Mouse (Mus musculus): ENCODE data around the gene Spata21.
"Not testable (repeated sequence)": the region's sequence is repeated elsewhere in the genome, so short reads cannot be mapped to it uniquely, and the experiment has no call there.

The Spata21 gene

DNA sequence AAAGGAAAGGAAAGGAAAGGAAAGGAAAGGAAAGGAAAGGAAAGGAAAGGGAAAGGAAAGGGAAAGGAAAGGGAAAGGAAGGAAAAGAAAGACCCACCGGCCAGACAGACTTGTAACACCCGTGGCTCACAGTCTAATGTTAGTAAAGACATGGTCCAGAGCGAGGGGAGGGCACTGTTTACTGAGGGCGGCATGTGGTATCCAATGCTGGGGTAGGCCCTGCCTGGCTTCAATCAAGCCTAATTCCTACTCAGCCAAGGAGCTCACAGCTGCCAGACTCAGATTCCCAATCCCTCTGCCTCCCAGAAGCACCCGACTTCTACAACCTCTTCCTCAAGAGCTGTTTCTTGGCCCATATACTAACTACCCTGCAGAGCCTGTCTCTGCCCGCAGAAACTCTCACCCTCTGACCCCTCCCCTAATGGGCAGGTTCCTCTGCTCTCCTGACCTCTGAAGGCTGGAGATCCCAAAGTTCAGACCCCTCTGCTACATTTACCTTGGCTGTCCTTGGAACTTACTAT, 41.1 kb downstream of the Spata21 start:
- in situ Hi-C loops (cut with MboI; ENCODE audit: low sequenced_read_pairs): no loop called here

DNA sequence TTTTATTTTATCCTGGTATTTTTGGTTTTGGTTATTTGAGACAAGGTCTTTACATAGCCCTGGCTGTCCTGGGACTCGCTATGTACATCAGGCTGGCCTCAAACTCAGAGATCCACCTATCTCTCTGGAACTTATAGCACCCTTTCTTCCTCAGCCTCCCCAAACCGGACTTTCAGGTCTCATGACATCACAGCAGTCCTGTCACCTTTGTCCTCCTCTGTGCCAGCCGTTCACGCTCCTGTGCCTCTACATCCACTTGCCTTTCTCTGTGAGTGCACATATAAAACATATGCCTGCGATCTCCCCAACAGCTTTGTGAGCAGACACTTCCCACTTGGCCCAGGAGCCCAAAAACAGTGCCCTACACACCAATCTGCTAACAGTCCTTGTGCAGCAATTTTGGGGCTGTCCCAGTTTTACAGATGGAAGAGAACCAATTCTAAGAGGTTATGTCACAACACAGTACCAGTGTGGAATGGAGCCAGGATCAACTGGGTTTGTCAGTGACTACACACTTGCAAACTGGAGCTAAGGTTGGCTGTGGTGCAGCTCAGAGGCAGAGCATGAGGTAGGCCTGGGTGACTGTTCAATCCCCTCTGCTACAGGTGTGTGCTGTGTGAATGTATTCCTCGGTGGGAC, 42.7 kb downstream of the Spata21 start:
- in situ Hi-C loops (cut with MboI; ENCODE audit: low sequenced_read_pairs): no loop called here

DNA sequence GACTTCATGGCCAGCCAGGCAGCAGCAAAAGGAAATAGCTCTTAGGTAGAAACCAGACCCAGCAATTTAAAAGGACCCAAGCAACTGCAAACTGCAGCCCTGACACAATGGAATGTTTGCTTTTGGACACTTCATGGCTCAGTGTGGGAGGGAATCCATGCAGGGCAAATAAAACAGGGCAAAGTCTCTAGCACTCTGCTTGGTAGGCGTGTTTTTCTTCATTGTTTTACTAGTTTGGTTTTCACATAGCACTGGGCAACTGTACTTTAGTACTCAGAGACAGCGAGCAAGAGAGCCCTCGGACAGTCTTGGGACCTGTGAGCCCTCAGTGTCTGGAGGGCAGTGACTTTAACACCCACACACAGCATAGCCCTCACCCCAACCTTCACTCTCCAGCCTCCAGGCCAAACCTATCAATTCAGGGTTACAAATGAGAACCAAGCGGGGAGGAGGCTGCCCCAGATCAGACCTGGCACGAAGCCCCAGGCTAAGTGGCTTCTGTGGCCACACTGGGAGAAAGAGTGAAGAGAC, 43.5 kb downstream of the Spata21 start:
- in situ Hi-C loops (cut with MboI; ENCODE audit: low sequenced_read_pairs): no loop called here

DNA sequence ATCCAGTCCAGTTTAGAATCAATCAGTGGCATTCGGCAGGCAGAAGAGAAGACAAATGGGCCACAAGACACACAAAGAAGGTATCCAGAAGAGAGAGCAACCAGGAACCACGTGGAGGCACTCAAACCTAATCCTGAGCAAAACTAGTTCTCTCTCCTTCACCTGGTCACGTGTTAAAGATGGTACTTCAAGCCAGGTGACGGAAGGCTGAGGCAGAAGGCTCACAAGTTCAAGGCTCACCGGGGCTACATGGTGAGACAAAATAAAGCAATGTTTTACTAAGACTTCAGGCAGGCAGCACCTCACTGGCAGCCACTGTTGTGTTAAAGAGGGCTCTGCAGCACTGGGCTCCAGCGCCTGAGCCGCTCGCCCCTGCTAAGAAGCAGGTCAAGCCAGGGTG, 44.1 kb downstream of the Spata21 start:
- in situ Hi-C loops (cut with MboI; ENCODE audit: low sequenced_read_pairs): no loop called here

DNA sequence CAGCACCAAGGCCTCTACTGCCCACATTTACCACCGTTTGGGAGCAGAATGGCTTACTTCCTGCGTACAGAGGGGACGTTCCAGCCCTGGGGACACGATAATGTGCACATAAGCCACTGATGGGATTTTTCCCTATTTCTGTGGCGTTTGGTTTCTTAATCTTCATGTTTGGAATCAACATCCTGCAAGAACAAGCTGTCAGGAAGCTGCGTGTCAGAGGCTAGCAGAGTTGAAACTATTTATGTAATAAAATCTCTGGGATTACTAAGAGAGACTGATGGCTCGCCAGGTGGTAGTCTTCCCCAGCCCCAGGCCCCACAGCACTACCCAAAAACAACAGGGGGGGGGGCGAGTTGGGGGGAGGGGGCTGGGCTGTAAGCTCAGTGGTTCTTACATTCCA, 45.1 kb downstream of the Spata21 start:
- in situ Hi-C loops (cut with MboI; ENCODE audit: low sequenced_read_pairs): no loop called here

DNA sequence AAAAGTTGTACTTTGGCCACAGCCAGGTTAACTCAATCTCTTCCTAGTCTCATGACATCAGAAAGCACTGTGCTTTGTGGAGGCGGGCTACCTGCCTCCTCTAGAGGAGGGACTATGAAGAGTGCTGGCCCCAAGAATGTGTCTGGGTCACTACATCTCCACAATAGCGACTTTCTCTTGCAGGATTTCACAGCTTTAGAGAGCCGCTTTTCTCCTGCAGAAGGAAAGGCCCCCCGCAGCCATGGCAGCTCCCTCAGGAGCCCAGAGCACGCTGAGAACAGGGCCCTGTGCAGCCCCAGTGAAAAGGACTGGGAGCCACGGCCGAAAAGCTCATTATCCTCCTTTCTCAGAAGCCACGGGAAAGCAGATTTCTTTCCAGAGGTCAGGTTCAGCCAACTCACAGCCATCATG, 45.9 kb downstream of the Spata21 start:
- in situ Hi-C loops (cut with MboI; ENCODE audit: low sequenced_read_pairs): no loop called here

DNA sequence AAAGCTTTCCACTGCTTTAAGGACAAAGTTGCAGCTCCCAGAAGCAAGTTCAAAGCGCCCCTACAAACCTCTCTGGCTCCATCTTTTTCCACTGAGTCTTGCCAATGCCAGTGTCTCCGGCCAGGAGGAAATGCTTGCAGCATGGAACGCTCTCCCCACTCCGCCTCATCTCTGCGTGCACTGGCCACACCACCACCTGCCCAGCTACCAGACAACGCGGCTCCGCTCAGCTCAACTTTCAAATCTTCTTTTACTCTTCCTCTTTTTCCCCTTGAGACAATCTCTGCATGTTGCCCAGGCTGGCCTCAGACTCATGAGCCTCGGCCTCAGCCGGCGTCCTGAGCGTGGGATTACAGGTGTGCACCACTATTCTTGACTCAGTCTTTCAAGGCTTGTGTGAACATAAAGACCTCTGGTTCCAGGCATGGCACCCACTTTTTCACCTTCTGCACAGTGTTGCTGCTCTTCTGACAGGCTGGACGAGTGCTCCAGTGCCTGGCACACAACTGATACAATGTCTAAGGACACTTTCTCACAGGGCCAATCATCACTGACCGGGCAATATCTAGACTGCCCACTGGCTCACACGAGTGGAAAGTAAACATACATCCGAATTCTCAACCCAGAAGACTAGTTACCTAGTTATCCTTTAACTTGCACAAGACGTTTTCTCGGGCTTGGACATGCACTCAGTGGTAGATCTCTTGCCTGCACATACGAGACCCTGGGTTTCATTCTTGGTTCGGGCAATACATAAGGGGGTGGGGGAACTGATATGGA, 46.8 kb downstream of the Spata21 start:
- in situ Hi-C loops (cut with MboI; ENCODE audit: low sequenced_read_pairs): no loop called here

DNA sequence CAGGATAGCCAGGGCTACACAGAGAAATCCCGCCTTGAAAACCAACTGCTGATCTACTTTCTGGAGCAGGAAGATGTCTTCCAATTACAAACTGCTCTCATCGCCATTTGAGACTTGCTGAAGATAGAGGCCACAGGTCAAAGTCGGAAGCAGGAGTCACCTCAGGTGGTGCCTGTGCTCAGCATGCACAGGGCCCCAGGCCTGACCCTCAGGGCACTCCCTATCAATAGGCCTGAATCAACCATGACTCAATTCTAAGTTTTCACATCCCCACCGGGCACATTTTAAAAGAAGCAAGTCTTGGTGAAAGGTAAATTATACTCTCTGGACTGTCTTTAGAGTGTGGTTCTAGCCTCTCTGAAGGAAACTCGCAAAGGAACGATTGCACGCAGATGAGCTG, 48.0 kb downstream of the Spata21 start:
- in situ Hi-C loops (cut with MboI; ENCODE audit: low sequenced_read_pairs): no loop called here

DNA sequence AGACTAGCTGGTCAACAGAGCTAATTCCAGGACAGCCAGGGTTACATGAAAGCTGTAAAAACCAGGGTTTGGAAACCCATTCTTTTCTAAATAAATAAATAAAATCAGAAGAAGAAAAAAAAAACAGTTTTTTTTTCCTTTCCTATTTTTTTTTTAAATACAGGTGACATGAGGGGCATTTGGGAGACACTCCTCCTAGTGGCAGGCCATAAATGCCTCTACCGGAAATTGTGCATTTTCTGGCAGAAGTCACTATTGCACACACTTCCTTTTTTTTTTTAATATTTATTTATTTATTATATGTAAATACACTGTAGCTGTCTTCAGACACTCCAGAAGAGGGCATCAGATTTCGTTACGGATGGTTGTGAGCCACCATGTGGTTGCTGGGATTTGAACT, 49.6 kb downstream of the Spata21 start:
- in situ Hi-C loops (cut with MboI; ENCODE audit: low sequenced_read_pairs): not testable (repeated sequence)

DNA sequence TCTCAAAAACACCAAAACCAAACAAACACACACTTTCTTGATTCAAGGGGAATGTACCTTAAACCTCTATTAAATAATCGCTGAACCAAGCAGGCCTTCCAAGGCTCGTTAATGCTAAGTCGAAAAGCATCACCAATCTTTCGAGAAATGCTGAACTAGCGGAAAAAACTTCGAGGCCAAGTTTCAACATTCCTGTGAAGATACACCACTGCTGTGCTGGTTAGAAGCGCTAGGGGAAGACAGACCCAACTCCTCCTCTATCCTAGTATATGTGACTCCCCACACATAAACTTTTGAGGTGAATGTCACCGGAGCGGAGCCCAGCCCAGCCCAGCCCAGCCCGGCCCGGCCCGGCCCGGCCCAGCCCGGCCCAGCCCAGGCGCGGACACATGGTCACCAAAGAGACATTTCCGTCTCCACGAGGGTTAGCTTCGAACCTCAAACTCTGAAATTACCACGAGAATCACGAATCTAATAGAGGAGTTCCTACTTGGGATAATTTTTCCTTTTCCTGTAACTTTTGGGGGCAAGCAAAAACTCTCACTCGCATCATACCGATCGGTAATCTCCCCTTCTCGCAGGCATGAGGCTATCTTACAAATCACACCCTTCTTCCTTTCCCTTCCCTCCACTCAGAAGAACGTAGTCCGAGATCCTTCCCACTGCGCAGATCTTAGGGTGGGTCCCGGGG, 50.4 kb downstream of the Spata21 start:
- in situ Hi-C loops (cut with MboI; ENCODE audit: low sequenced_read_pairs): no loop called here

DNA sequence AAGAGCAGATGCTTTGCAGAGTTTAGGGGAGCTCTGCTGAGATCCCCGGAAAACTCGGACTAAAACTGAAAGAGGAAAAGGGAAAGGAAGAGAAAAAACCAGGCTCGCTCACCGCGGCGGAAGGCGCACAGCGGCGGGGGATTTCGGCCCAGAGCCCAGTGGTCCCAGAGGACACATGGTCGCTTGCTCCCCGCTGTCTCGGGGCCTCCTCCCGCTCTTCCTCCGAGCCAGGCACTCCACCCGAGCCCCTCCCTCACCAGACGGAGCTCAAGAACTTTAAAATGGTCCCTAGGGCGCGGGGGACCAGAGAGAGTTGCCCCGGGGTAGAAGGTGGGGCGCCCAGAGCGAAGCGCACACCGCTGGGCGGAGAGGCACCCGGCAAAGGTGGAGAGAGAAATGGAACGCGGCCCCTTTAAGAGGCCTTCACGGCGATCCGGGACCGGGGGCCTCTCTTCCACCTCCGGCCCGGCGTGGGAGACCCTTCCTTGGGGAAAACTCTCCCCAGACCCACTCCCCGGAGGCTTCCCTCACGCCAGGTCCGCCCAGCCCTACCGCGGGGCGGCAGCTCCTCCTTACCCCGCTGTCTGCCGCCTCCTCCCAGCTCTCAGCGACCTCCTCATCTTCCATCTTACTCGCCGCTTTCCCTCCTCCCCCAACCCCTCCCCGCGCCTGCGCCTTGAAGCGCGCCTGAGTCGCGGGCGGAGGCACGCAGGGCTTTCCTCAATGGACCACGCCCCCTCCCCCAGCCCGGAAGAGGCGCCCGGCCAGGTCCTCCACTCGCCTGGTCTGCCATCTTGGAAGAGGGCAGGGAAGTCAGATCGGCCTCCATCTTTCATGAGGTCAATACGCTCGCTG, 51.2 kb downstream of the Spata21 start, which contains the start of gene Szrd1:
TSS of gene Szrd1 (minus strand) at position 660 of the 855 bp plus-strand sequence.
- in situ Hi-C loops (cut with MboI; ENCODE audit: low sequenced_read_pairs): no loop called here

DNA sequence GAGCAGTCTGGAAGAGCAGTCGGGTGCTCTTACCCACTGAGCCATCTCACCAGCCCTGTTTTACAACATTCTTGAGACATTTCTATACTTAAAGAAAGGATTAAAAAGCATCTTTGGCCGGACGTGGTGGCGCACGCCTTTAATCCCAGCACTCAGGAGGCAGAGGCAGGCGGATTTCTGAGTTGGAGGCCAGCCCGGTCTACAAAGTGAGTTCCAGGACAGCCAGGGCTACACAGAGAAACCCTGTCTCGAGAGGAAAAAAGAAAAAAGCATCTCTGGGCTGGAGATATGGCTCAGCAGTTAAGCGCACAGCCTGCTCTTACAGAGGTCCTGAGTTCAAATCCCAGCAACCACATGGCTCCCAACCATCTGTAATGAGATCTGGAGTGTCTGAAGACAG, 52.2 kb downstream of the Spata21 start:
- in situ Hi-C loops (cut with MboI; ENCODE audit: low sequenced_read_pairs): loop anchor here (10.0 kb wide), 1 partner anchor 74 kb away; the partner anchor contains the start of gene Rsg1

DNA sequence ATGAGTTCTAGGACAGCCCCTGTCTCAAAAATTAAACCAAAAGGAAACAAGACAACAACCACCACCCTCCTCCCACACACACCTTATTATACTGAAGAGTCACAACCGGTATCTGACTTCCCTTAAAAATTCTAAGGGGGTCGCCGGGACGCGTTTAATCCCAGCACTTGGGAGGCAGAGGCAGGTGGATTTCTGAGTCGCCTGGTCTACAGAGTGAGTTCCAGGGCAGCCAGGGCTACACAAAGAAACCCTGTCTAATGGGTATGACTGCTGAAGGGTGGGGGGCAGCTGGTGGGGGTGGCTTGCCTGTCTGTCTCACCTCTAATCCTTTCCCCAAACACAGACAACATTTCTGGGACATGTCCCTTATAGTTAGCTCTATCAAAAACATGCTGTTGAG, 52.8 kb downstream of the Spata21 start:
- in situ Hi-C loops (cut with MboI; ENCODE audit: low sequenced_read_pairs): loop anchor here (10.0 kb wide), 1 partner anchor 74 kb away; the partner anchor contains the start of gene Rsg1

DNA sequence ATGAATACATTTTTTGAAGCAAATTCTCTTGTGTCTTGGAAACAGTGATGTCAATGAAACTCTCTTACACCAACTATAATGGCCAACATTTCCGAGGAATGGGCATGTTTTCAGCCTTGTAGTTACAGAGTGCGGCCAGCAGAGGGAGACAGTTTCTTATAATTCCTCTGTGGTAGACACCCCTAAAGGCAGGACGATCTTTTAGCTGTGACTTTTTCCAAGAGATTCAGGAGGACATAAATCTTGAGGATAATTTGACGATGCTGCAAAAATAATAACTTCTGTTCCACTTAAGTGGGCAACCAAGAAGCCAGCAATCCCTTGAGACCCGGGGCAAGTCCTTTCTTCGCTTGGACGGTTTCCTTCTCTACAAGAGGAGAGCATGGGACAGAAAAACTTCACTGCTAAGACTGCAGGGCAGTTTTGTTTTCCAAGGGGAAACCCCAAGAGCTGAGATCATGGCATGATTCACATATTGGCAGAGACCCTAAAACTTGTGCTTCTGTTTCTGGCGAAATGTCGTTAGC, 54.2 kb downstream of the Spata21 start:
- in situ Hi-C loops (cut with MboI; ENCODE audit: low sequenced_read_pairs): loop anchor here (10.0 kb wide), 1 partner anchor 72 kb away; the partner anchor contains the start of gene Rsg1

DNA sequence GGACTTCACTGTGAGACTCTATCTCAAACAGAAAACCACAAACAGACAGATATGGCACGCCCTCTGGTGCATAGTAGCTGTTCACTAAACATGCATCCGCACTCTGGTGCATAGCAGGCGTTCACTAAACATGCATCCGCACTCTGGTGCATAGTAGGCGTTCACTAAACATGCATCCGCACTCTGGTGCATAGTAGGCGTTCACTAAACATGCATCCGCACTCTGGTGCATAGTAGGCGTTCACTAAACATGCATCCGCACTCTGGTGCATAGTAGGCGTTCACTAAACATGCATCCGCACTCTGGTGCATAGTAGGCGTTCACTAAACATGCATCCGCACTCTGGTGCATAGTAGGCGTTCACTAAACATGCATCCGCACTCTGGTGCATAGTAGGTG, 57.0 kb downstream of the Spata21 start:
- in situ Hi-C loops (cut with MboI; ENCODE audit: low sequenced_read_pairs): loop anchor here (10.0 kb wide), 1 partner anchor 70 kb away; the partner anchor contains the start of gene Rsg1

DNA sequence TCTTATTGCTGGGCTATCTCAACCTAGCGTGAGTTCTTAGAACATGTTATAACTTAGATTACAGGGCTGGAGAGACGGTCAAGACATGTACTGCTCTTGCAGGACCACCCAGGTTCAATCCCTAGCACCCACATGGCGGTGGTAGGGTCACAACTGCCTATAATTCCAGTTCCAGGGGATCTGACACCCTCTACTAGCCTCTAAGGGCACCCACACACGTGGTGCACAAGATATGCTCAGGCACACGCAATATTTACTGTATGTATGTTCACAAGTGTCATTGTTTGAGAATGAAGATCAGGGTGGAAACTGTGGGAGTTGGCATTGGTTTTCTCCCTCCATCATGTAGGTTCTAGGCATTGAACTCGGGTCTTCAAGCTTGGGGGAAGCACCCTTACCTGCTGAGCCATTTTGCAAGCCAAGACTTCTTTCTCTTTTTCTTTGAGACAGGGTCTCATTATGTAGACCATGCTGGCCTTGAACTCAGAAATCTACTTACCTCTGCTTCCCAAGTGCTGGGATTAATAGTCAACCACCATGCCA, 58.4 kb downstream of the Spata21 start:
- in situ Hi-C loops (cut with MboI; ENCODE audit: low sequenced_read_pairs): loop anchor here (10.0 kb wide), 1 partner anchor 68 kb away; the partner anchor contains the start of gene Rsg1

DNA sequence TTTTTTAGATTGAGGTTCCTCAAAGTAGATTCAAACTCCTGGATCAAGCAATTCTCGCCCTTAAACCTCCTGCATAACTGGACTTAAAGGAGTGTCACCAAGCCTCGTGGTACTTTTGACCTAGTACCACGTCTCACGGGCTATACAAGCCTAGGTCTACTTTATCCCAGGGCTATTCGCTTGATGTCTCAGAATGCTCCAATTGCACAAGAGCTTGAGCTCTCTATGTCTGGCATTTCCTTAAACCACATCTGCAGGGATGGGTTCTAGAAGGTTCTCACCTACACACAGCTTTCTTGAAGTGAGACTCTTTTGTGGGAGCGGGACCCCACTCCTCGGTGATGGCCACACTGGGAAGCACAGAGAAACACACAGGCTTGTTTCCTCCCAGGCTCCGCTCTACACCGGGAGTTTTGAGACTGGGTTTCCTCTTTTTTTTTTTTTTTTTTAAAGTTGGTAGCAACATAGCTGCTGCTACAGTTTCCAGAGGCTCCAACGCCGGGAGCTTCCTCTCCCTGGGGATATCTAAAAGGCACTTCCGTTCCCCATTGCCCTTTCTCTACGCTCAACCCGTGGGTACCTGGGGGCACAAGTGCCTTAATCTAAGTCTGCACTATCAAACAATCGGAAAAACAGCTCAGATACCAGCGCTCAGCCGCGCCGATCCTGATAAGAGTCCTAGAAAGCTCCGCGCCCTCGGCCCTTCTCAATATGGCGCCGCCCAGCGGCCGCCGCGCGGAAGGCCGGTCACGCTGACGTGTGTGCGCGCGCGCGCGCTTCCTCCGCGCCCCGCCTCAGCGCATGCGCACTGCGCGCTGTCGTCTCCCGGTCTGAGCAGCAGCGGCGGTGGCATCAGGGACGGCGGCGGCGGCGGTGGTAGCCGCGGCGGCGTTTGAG, 59.2 kb downstream of the Spata21 start, which contains the start of gene Fbxo42:
TSS of gene Fbxo42 (plus strand) at position 802 of the 897 bp plus-strand sequence.
- in situ Hi-C loops (cut with MboI; ENCODE audit: low sequenced_read_pairs): loop anchor here (10.0 kb wide), 1 partner anchor 67 kb away; the partner anchor contains the start of gene Rsg1
